Mouse (Mus musculus) C2C12 (cell line): ENCODE data around the gene Ddx41. TPM values are rescaled to one million over a fixed set of nuclear protein-coding genes. Genes with fewer than 3 reads are reported as not detected.
A peak's percentile ranks its signal among the peaks of the same experiment; 100 is the strongest.

ENCODE experiments used
- H3K27me3 ChIP-seq: one replicate; pipeline ENCODE4 v1.6.1; 2011; ENCODE audit not compliant: control insufficient read depth, insufficient read depth, insufficient read length
- H3K36me3 ChIP-seq: one replicate; pipeline ENCODE4 v1.6.1; 2011; ENCODE audit not compliant: control insufficient read depth, insufficient read depth
- H3K4me3 ChIP-seq: one replicate; pipeline ENCODE4 v1.5.1; 2011; ENCODE audit warnings: mild to moderate bottlenecking, control low read depth; ENCODE audit not compliant: poor library complexity, insufficient read depth, severe bottlenecking
- H3K79me2 ChIP-seq: one replicate; pipeline ENCODE4 v1.6.1; 2011; ENCODE audit not compliant: control insufficient read depth, insufficient read depth
- H3K79me3 ChIP-seq: one replicate; pipeline ENCODE4 v1.6.1; 2011; ENCODE audit warnings: low read depth, control low read depth
- H3ac ChIP-seq: one replicate; pipeline ENCODE3; 2011; ENCODE audit warnings: low read depth; ENCODE audit not compliant: control insufficient read depth, insufficient read length
- CEBPB ChIP-seq: IDR thresholded peaks from one replicate; pipeline ENCODE4 v1.6.1; 2011; ENCODE audit warnings: low read depth, mild to moderate bottlenecking, control low read depth, moderate library complexity
- CTCF ChIP-seq: IDR thresholded peaks from one replicate; pipeline ENCODE4 v1.5.1; 2011; ENCODE audit not compliant: control insufficient read depth, insufficient read depth, insufficient read length
- FOSL1 ChIP-seq: IDR thresholded peaks from one replicate; pipeline ENCODE4 v1.8.0; 2011; ENCODE audit warnings: mild to moderate bottlenecking, low read length; ENCODE audit not compliant: poor library complexity, insufficient read depth, severe bottlenecking
- MAX ChIP-seq: IDR thresholded peaks from one replicate; pipeline ENCODE4 v1.6.1; 2011; ENCODE audit warnings: mild to moderate bottlenecking, control low read depth
- MYOD1 ChIP-seq: IDR thresholded peaks from one replicate; pipeline ENCODE4 v1.6.1; 2011; ENCODE audit warnings: low read depth; ENCODE audit not compliant: control insufficient read depth, insufficient read length
- MYOG ChIP-seq: IDR thresholded peaks from one replicate; pipeline ENCODE4 v1.6.1; 2011; ENCODE audit not compliant: control insufficient read depth, insufficient read length; ENCODE audit errors: extremely low read depth
- USF1 ChIP-seq: IDR thresholded peaks from one replicate; pipeline ENCODE4 v1.6.1; 2011; ENCODE audit warnings: low read depth, mild to moderate bottlenecking, control low read depth, moderate library complexity
- polyA plus RNA-seq: library from polyadenylated mRNA; unstranded; fragments of >200 nt; fragmentation: generic; extraction: Trizol; gene quantifications from one replicate; pipeline ENCODE4 v1.2.1, GENCODE M21; 2012; ENCODE audit warnings: missing spikeins

Gene Ddx41
- polyA plus RNA-seq, 1 experiment = 65.4 TPM

- Histone ChIP-seq H3K36me3 (peaks cover 42% of the 10 kb centered on the region), H3K27me3 (no peaks in the 10 kb centered on the region), H3K79me3 (no peaks in the 10 kb centered on the region), H3ac (no peak overlapping the region), H3K4me3 (no peak overlapping the region), H3K79me2 (no peaks in the 10 kb centered on the region)
- TF ChIP-seq USF1 = no peak
- TF ChIP-seq MYOD1 = no peak
- TF ChIP-seq CTCF = no peak
Measured at GRCm38 (mm10) chr13:55547916-55548315, 11.5 kb upstream of the Ddx41 start.

- Histone ChIP-seq H3K79me2 (no peaks in the 10 kb centered on the region), H3K4me3 (no peak overlapping the region), H3K36me3 (peaks cover 66% of the 10 kb centered on the region), H3ac (no peak overlapping the region), H3K27me3 (no peaks in the 10 kb centered on the region), H3K79me3 (no peaks in the 10 kb centered on the region)
- TF ChIP-seq MAX (no peak), USF1 (no peak), MYOG (no peak), CTCF (no peak), FOSL1 (no peak), MYOD1 (no peak), CEBPB (no peak)
Measured at GRCm38 (mm10) chr13:55544792-55545191, 8.3 kb upstream of the Ddx41 start.

GRCm38 (mm10) chr13:55543447-55543846 lies 7.0 kb upstream of the Ddx41 start:
- Histone ChIP-seq H3K79me3 (no peaks in the 10 kb centered on the region), H3K36me3 (peaks cover 72% of the 10 kb centered on the region)
- TF ChIP-seq FOSL1 (no peak), CEBPB (no peak), USF1 (no peak), MAX (no peak)

GRCm38 (mm10) chr13:55542891-55543290 lies 6.4 kb upstream of the Ddx41 start:
- H3K27me3 ChIP-seq = no peaks in the 10 kb centered on the region
- H3ac ChIP-seq = no peak overlapping the region
- no peak overlapping the region for H3K4me3 ChIP-seq
- TF ChIP-seq MYOG (no peak), CTCF (no peak), USF1 (no peak), FOSL1 (no peak), MYOD1 (no peak), MAX (no peak), CEBPB (no peak)
- no peaks in the 10 kb centered on the region for H3K79me3 ChIP-seq
- no peaks in the 10 kb centered on the region for H3K79me2 ChIP-seq
- peaks cover 74% of the 10 kb centered on the region for H3K36me3 ChIP-seq

More at GRCm38 (mm10) chr13:55543447-55543846, 7.0 kb upstream of the Ddx41 start:
- H3K27me3 ChIP-seq = no peaks in the 10 kb centered on the region
- H3ac ChIP-seq = no peak overlapping the region
- H3K79me2 ChIP-seq = no peaks in the 10 kb centered on the region
- H3K4me3 ChIP-seq = no peak overlapping the region

GRCm38 (mm10) chr13:55540933-55541332 lies 4.5 kb upstream of the Ddx41 start:
- TF ChIP-seq MYOD1 (no peak), CEBPB (no peak)
- Histone ChIP-seq H3K36me3 (peaks cover 66% of the 10 kb centered on the region), H3K27me3 (no peaks in the 10 kb centered on the region), H3K79me3 (peaks cover 1% of the 10 kb centered on the region), H3K79me2 (peaks cover 3% of the 10 kb centered on the region), H3K4me3 (no peak overlapping the region), H3ac (no peak overlapping the region)

GRCm38 (mm10) chr13:55535796-55536193 lies 663 bp downstream of the Ddx41 start:
- Histone ChIP-seq H3K27me3 (no peaks in the 10 kb centered on the region), H3K79me3 (peaks cover 11% of the 10 kb centered on the region), H3ac (peak overlapping the region; percentile 93), H3K36me3 (peaks cover 68% of the 10 kb centered on the region), H3K4me3 (peak overlapping the region; percentile 80), H3K79me2 (peaks cover 17% of the 10 kb centered on the region)
- TF ChIP-seq USF1 (no peak), FOSL1 (no peak), CTCF (no peak), MYOG (no peak), MYOD1 (no peak), MAX (no peak), CEBPB (no peak)
